Mouse (Mus musculus) G1E-ER4 (cell line): ENCODE results near the gene Ccdc62. TPM values are rescaled to one million over a fixed set of nuclear protein-coding genes. Genes with fewer than 3 reads are reported as not detected.

Source experiments
- GATA1 ChIP-seq: IDR thresholded peaks from one replicate; pipeline ENCODE4 v1.8.0; 2012; ENCODE audit warnings: low read length, inconsistent platforms
- polyA plus RNA-seq: library from polyadenylated mRNA; stranded (reverse); fragments of >175 nt; gene quantifications from 2 replicates; pipeline ENCODE4 v1.2.3, GENCODE M21; 2012

The Ccdc62 gene
- 4.1 and 6.2 TPM in 2 replicates for polyA plus RNA-seq

DNA sequence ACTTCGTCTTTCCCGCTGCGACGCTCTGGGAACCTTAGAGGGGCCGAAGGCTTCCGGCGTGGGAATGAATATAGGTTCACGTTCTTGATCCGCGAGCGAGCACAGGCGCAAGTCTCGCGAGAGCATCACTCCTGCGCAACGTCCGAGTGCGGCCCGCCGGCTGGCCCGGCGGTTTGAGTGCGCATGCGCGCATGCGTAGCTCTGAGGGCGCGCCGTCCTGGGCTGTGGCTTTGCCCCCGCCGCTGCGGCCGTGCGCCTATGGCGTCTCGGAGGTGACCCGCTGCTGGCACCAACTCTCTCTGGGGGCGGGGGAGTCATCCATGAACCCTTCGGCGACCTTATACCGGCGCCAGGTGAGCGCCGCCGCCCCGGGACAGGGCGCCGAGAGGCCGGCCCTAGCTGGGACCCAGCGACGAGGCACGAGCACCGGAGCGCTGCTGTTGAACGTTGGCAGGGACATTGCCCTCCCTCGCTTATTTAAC is at the start of gene Ccdc62:
Gene Ccdc62 (plus strand): TSS at position 172 of the 482 bp plus-strand sequence.
- no peak for TF ChIP-seq GATA1

- TF ChIP-seq GATA1 = no peak
Observed at GRCm38 (mm10) chr5:123880778-123881177, 49.7 kb upstream of the Ccdc62 start.

- no peak for TF ChIP-seq GATA1
Observed at GRCm38 (mm10) chr5:123883891-123884290, 46.6 kb upstream of the Ccdc62 start.

DNA sequence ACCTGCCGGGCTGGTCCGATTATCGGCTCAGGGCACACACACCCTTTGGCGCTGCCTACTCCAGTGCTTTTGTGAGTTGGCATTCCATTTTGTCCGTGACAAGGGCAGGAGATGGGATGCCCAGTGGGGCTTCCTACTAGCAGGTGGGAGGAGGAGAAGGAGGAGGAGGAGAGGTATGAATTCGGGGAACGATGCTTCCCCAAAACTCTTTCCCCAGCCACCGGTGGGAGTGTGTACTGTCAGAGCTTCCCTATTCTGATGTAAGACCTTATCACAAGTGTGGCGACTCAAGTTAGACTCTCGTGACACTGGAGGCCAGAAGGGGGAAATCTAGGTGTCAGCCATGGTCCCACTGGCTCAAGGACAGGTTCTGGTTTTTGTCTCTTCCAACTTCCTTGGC is 46.1 kb upstream of the Ccdc62 start:
- TF ChIP-seq GATA1 = no peak

DNA sequence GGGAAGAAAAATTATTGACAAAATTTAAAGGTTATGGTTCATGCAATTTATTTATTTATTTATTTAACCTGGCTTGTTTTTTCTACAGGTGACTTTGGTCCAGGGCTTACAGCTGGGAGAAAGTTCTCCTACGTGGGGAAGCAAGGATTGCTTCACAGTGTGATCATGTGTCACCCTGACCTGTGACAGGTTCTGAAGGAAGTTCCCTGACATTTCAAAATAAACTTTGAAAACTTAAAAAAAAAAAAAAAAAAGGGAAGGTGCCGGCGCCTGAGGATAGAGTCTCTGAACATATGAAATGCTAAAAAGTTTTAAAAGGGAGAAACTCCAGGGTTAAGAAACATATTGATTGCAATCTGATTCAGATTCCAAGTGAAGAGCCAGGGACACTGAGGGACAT is 44.1 kb upstream of the Ccdc62 start:
- TF ChIP-seq GATA1 = no peak

- no peak for TF ChIP-seq GATA1
Observed at GRCm38 (mm10) chr5:123890312-123890711, 40.2 kb upstream of the Ccdc62 start.

DNA sequence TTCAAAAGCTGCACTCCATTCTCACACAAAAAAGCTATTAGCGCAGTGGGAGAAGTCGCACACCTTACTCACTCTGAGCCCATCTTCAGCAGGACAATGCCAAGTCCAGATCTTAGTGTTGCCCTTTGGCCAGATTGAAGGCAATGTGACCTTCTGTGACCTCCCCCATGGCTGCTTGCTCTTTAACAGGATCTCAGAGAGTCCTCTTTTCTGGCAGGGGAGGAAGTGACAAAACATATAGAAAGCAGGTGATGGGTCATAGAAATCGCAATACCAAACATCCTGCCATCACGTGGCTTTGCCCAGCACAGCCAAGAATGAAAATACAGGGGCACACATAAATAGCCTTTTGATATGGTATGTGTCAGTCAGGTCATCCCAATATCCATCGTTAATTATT is 39.5 kb upstream of the Ccdc62 start:
- TF ChIP-seq GATA1 = no peak

- no peak for TF ChIP-seq GATA1
Observed at GRCm38 (mm10) chr5:123891669-123892068, 38.8 kb upstream of the Ccdc62 start.

GRCm38 (mm10) chr5:123893520-123893919 is 37.0 kb upstream of the Ccdc62 start:
- TF ChIP-seq GATA1 = no peak

- TF ChIP-seq GATA1 = no peak
Observed at GRCm38 (mm10) chr5:123896395-123896794, 34.1 kb upstream of the Ccdc62 start.

- no peak for TF ChIP-seq GATA1
Observed at GRCm38 (mm10) chr5:123897352-123897751, 33.1 kb upstream of the Ccdc62 start.

DNA sequence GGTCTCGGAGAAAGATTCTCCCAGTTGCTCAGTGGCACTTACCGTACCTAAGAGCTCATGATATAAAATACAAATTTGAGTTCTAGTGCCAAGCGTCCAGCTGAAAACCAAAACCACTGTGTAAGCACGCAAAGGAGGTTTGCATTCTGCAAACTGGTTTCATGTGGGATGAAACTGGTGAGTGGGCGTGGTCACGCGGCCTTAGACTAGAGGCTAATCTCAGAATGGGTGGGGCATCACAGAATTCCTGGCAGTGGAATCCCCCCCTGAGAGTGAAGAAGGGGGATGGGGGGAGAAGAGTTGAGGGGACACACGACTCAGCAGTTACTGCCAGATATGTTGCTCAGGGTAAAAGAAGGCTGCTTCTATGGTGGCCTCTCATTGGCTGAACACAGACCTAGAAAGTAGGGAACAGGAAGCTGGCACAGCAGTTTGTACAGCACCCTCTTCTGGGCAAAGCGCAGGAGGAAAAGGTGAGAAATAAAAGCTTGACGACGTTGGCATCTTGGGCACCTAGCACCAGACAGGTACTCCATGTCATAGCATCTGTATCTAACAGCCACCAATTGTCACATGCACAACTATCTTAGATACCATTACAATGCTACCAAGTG is 26.3 kb upstream of the Ccdc62 start:
- TF ChIP-seq GATA1 = no peak

DNA sequence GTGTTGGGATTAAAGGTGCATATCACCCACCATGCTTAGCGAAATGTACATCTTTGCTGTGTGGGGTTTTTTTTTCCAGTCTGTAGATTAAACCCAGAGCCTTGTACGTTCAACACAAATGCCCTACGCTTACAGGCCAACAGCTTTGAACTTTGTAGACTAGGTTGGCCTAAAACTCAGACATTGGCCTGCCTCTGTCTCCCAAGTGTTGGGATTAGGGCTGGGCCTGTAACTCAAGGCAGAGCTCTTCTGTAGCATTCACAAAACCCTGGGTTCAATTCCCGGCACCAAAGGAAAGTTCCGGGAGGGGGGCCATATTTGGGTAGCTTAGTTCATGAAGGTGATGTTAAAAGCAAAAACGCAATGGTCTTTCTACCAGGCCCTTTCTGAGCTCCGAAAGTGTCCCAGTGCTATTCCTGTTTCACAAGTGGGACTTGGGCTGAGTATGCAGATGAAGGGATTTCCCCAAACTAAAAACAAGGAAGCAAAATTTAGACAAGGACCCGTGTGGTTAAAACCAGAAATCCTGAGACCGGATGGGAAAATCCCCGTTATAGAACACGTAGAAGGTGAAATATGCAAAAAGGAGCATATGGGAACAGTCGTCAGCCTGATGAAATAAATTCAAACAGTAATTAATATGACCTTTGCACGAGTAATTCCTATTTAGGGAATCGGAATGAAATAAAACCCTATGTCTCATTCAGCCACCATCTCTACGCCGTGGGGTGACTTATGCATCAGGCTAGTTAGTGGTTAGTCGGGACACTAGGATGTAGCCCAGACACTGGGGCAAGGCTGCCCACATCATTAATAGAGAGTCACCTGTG is 24.1 kb upstream of the Ccdc62 start:
- no peak for TF ChIP-seq GATA1

- no peak for TF ChIP-seq GATA1
Observed at GRCm38 (mm10) chr5:123906976-123907630, 23.4 kb upstream of the Ccdc62 start, which contains the start of gene Denr. Gene Denr (plus strand): TSS chr5:123907175.

DNA sequence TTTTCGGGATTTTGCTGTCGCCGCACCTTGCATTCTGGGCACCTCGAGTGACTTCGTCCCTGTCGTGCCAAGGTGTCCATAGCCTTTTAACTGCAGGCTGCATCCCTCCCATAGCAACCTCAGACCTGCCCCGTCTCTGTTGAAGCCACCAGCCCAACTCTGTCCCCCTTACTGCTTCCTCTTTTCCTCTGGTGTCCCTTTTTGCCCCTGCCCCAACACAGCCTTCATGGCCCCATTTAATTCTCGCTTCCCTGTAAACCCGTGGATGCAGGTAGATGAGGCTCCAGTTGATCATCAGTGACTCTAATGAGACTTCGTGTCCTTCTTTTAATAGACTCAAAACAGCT is 22.9 kb upstream of the Ccdc62 start:
- TF ChIP-seq GATA1 = no peak

GRCm38 (mm10) chr5:123914852-123915251 is 15.6 kb upstream of the Ccdc62 start:
- TF ChIP-seq GATA1 = no peak
